Mouse (Mus musculus): ENCODE results near the gene Blm. TPM values are rescaled to one million over a fixed set of nuclear protein-coding genes. Genes with fewer than 3 reads are reported as not detected.

Blm gene
- polyA plus RNA-seq, 1 experiment from 2014 or later = 18.5 TPM

GRCm38 (mm10) chr7:80429661-80430060 is 105.3 kb downstream of the Blm start:
- H3K9me3 ChIP-seq = no peaks in the 10 kb centered on the region
- no peak for ATAC-seq (ENCODE audit: insufficient read depth, low FRiP score, low read depth)
- no peaks in the 10 kb centered on the region for H3K36me3 ChIP-seq
- no peak overlapping the region for H3K4me2 ChIP-seq
- no peak overlapping the region for H3K9ac ChIP-seq
- no peaks in the 10 kb centered on the region for H3K4me1 ChIP-seq
- H3K27ac ChIP-seq = no peak overlapping the region
- H3K4me3 ChIP-seq (replicated peaks) = no peak overlapping the region
- WGBS = 88% methylated on average over 12 of the region's 12 CpGs
- H3K27me3 ChIP-seq (replicated peaks) = no peaks in the 10 kb centered on the region

- H3K4me1 ChIP-seq = peaks cover 5% of the 10 kb centered on the region; the same call in 1 of the 2 replicates
- no peaks in the 10 kb centered on the region for H3K27me3 ChIP-seq (replicated peaks)
- H3K36me3 ChIP-seq = no peaks in the 10 kb centered on the region
- no peak overlapping the region for H3K27ac ChIP-seq
- no peak overlapping the region for H3K9ac ChIP-seq
- 74% methylated on average over 5 of the region's 5 CpGs for WGBS
- no peaks in the 10 kb centered on the region for H3K9me3 ChIP-seq
- ATAC-seq (ENCODE audit: insufficient read depth, low FRiP score, low read depth) = no peak
- H3K4me2 ChIP-seq = no peak overlapping the region
- no peak overlapping the region for H3K4me3 ChIP-seq (replicated peaks)
Measured at GRCm38 (mm10) chr7:80427730-80428129, 107.2 kb downstream of the Blm start.

GRCm38 (mm10) chr7:80426363-80426762 is 108.6 kb downstream of the Blm start:
- Histone ChIP-seq H3K9ac (no peak overlapping the region), H3K4me2 (no peak overlapping the region), H3K4me1 (peaks cover 7% of the 10 kb centered on the region; the same call in 1 of the 2 replicates), H3K36me3 (no peaks in the 10 kb centered on the region), H3K27ac (no peak overlapping the region), H3K4me3 (replicated peaks) (no peak overlapping the region), H3K9me3 (no peaks in the 10 kb centered on the region), H3K27me3 (replicated peaks) (no peaks in the 10 kb centered on the region)
- 65% methylated on average over 7 of the region's 7 CpGs for WGBS
- ATAC-seq (ENCODE audit: insufficient read depth, low FRiP score, low read depth) = no peak

- no peak overlapping the region for H3K4me3 ChIP-seq (replicated peaks)
- H3K27me3 ChIP-seq (replicated peaks) = no peaks in the 10 kb centered on the region
- no peaks in the 10 kb centered on the region for H3K36me3 ChIP-seq
- ATAC-seq (ENCODE audit: insufficient read depth, low FRiP score, low read depth) = no peak
- H3K9me3 ChIP-seq = no peaks in the 10 kb centered on the region
- H3K4me1 ChIP-seq = peaks cover 7% of the 10 kb centered on the region; the same call in 1 of the 2 replicates
- no peak overlapping the region for H3K9ac ChIP-seq
- H3K27ac ChIP-seq = no peak overlapping the region
- 82% methylated on average over 6 of the region's 6 CpGs for WGBS
- H3K4me2 ChIP-seq = no peak overlapping the region
Measured at GRCm38 (mm10) chr7:80424722-80425121, 110.2 kb downstream of the Blm start.

GRCm38 (mm10) chr7:80422759-80423480 is 112.0 kb downstream of the Blm start:
- Histone ChIP-seq H3K4me1 (peaks cover 7% of the 10 kb centered on the region; the same call in 1 of the 2 replicates), H3K9me3 (no peaks in the 10 kb centered on the region), H3K36me3 (no peaks in the 10 kb centered on the region), H3K27me3 (replicated peaks) (no peaks in the 10 kb centered on the region), H3K4me2 (peak overlapping the region; percentile 49), H3K27ac (peak overlapping the region; percentile 42; the same call in 1 of the 2 replicates), H3K9ac (no peak overlapping the region), H3K4me3 (replicated peaks) (peak overlapping the region; percentile 18; the same call in 1 of the 2 replicates)
- ATAC-seq (ENCODE audit: insufficient read depth, low FRiP score, low read depth) = peak; percentile 41; the same call in 1 of the 2 replicates
- 9% methylated on average over 20 of the region's 20 CpGs for WGBS

- H3K9me3 ChIP-seq = no peaks in the 10 kb centered on the region
- no peaks in the 10 kb centered on the region for H3K36me3 ChIP-seq
- H3K9ac ChIP-seq = no peak overlapping the region
- H3K27ac ChIP-seq = no peak overlapping the region
- WGBS = 91% methylated on average over 6 of the region's 6 CpGs
- H3K4me1 ChIP-seq = peaks cover 7% of the 10 kb centered on the region; the same call in 1 of the 2 replicates
- no peaks in the 10 kb centered on the region for H3K27me3 ChIP-seq (replicated peaks)
- ATAC-seq (ENCODE audit: insufficient read depth, low FRiP score, low read depth) = no peak
- H3K4me2 ChIP-seq = no peak overlapping the region
- H3K4me3 ChIP-seq (replicated peaks) = no peak overlapping the region
Measured at GRCm38 (mm10) chr7:80421576-80421975, 113.3 kb downstream of the Blm start.

GRCm38 (mm10) chr7:80420586-80420985 is 114.3 kb downstream of the Blm start:
- Histone ChIP-seq H3K27ac (no peak overlapping the region), H3K9me3 (no peaks in the 10 kb centered on the region), H3K27me3 (replicated peaks) (no peaks in the 10 kb centered on the region), H3K36me3 (no peaks in the 10 kb centered on the region), H3K4me1 (peaks cover 7% of the 10 kb centered on the region; the same call in 1 of the 2 replicates), H3K4me3 (replicated peaks) (no peak overlapping the region), H3K4me2 (no peak overlapping the region), H3K9ac (no peak overlapping the region)
- 85% methylated on average over 4 of the region's 4 CpGs for WGBS
- ATAC-seq (ENCODE audit: insufficient read depth, low FRiP score, low read depth) = no peak

- Histone ChIP-seq H3K27me3 (replicated peaks) (no peaks in the 10 kb centered on the region), H3K9me3 (no peaks in the 10 kb centered on the region), H3K4me1 (peaks cover 7% of the 10 kb centered on the region; the same call in 1 of the 2 replicates), H3K9ac (no peak overlapping the region), H3K27ac (no peak overlapping the region), H3K4me2 (no peak overlapping the region), H3K36me3 (no peaks in the 10 kb centered on the region), H3K4me3 (replicated peaks) (no peak overlapping the region)
- ATAC-seq (ENCODE audit: insufficient read depth, low FRiP score, low read depth) = no peak
- 53% methylated on average over 3 of the region's 3 CpGs for WGBS
Measured at GRCm38 (mm10) chr7:80419278-80419677, 115.6 kb downstream of the Blm start.

- 82% methylated on average over 3 of the region's 3 CpGs for WGBS
- Histone ChIP-seq H3K4me1 (peaks cover 5% of the 10 kb centered on the region; the same call in 1 of the 2 replicates), H3K36me3 (no peaks in the 10 kb centered on the region), H3K27me3 (replicated peaks) (no peaks in the 10 kb centered on the region), H3K4me3 (replicated peaks) (no peak overlapping the region), H3K4me2 (no peak overlapping the region), H3K27ac (no peak overlapping the region), H3K9me3 (no peaks in the 10 kb centered on the region), H3K9ac (no peak overlapping the region)
- ATAC-seq (ENCODE audit: insufficient read depth, low FRiP score, low read depth) = no peak
Measured at GRCm38 (mm10) chr7:80418036-80418435, 116.9 kb downstream of the Blm start.

- Histone ChIP-seq H3K36me3 (no peaks in the 10 kb centered on the region), H3K9me3 (no peaks in the 10 kb centered on the region), H3K4me1 (0 out of 2 replicates have a peak, but pooled peaks cover 1% of the 10 kb centered on the region), H3K4me2 (no peak overlapping the region), H3K27ac (no peak overlapping the region), H3K9ac (no peak overlapping the region), H3K27me3 (replicated peaks) (no peaks in the 10 kb centered on the region), H3K4me3 (replicated peaks) (no peak overlapping the region)
- ATAC-seq (ENCODE audit: insufficient read depth, low FRiP score, low read depth) = no peak
Measured at GRCm38 (mm10) chr7:80417601-80418000, 117.3 kb downstream of the Blm start.

GRCm38 (mm10) chr7:80416969-80417368 is 118.0 kb downstream of the Blm start:
- no peaks in the 10 kb centered on the region for H3K36me3 ChIP-seq
- H3K4me3 ChIP-seq (replicated peaks) = no peak overlapping the region
- H3K9me3 ChIP-seq = no peaks in the 10 kb centered on the region
- WGBS = 78% methylated on average over 7 of the region's 7 CpGs
- H3K9ac ChIP-seq = no peak overlapping the region
- H3K27ac ChIP-seq = no peak overlapping the region
- no peaks in the 10 kb centered on the region for H3K4me1 ChIP-seq
- no peak overlapping the region for H3K4me2 ChIP-seq
- H3K27me3 ChIP-seq (replicated peaks) = no peaks in the 10 kb centered on the region
- ATAC-seq (ENCODE audit: insufficient read depth, low FRiP score, low read depth) = no peak

- H3K27ac ChIP-seq = no peak overlapping the region
- no peak overlapping the region for H3K4me2 ChIP-seq
- H3K9me3 ChIP-seq = no peaks in the 10 kb centered on the region
- no peak for ATAC-seq (ENCODE audit: insufficient read depth, low FRiP score, low read depth)
- 69% methylated on average over 7 of the region's 7 CpGs for WGBS
- H3K9ac ChIP-seq = no peak overlapping the region
- no peak overlapping the region for H3K4me3 ChIP-seq (replicated peaks)
- no peaks in the 10 kb centered on the region for H3K27me3 ChIP-seq (replicated peaks)
- no peaks in the 10 kb centered on the region for H3K36me3 ChIP-seq
- no peaks in the 10 kb centered on the region for H3K4me1 ChIP-seq
Measured at GRCm38 (mm10) chr7:80414303-80414855, 120.5 kb downstream of the Blm start.
